Mouse (Mus musculus) R1 (cell line): Measurements from ENCODE around the gene Spata5.
A peak's percentile ranks its signal among the peaks of the same experiment; 100 is the strongest.

Experiments
- DNase-seq: peaks from one replicate; pipeline ENCODE4 v3.0.0-alpha.2; 2018; ENCODE audit warnings: low read depth, low spot score

The Spata5 gene

DNA sequence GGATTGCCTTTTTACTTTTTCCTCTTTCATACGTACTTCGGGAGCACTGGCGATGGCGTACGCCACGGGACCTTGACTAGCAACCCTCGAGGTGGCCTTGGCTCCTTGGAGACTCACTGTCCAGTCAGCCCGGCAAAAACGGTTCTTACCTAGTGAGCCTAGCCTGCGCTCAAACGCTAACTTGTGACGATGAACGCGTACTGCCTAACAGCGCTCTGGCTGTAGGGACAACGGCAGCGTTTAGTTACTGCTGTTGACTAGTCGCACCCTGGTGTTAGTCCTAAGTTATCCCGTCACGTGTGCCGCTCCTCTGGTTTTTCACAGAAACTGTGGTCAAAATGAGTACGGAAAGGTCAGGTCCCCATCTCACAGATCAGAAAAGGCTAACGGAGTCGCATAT lies 945 bp downstream of the Spata5 start:
- peak; percentile 48 for DNase-seq

DNA sequence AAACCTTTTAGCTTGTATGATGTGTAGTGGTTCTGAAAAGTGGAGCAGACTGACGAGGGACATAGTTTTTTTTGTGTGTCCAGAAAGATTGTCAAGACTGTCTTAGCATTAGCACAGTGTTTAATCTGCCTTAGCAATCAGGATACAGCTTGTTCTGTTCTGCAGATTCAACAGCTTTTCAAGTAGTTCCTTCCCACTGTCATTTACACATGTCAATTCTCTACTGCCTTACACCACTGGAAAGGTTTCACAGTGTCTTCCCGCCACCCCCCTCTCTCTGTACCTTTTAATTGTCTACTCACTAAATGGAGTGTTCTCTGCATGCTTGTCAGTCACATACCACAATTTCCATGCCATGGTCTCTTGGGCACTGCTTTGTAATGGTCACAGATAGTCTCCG lies 1.5 kb downstream of the Spata5 start:
- no peak for DNase-seq

GRCm38 (mm10) chr3:37426069-37426468 lies 6.4 kb downstream of the Spata5 start:
- no peak for DNase-seq

GRCm38 (mm10) chr3:37430359-37430758 lies 10.7 kb downstream of the Spata5 start:
- DNase-seq: no peak

DNA sequence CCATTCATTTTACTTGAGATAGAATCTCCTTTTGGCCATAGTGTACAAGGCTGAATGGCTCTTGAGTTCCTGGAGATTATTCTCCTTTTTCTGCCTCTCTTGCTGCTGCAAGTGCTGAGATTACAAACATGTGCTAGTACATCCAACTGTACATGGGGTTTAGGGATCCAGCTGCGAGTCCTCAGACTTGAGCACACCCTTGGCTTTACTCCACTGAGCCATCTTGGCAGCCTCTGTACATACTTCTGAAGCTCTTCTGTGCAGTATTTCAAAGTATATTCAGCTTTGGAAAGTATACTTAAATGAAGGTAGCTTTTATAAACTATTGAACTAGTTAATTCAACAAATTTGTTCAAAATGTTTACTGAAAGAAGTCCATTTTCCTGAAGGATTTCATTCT lies 20.1 kb downstream of the Spata5 start:
- no peak for DNase-seq

- DNase-seq: no peak
These were observed 23.7 kb downstream of the Spata5 start for GRCm38 (mm10) chr3:37443409-37443808.

DNA sequence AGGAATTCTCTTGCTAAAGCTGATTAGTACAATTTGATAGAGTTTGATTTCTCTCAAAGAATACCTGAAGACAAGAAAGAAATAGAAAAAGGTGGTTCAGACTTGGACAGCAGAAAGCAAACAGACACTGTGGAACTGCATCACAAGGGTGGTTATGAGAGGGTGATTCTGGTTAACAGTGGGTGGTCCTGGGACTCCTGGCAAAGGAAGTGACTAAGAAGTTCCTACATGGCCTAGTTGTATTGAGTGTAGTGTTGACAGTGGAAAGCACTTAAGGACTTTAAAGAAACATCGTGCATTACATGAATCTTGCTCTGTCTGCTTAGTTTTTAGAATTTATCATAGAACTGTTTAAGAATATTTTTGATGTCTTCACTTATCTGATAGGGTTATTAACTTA lies 36.3 kb downstream of the Spata5 start:
- DNase-seq: no peak

DNA sequence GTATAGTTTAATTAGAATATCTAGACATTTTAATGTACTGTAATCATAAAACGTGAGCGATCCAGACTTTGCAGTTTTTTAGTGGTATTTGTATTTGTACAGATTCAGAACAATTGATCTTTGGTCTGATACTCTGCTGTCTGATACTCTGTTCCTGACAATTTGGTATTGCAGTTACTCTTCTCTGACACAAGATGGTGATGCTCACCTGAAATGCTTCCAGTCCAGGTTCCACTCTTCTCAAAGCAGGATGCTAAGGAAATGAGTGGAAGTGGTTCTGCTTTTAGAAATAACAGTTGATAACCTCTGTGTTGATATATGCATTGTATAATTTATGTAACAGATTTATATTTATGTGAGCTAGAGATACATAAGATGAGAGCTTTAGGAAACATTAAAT lies 48.5 kb downstream of the Spata5 start:
- DNase-seq: peak; percentile 32

DNA sequence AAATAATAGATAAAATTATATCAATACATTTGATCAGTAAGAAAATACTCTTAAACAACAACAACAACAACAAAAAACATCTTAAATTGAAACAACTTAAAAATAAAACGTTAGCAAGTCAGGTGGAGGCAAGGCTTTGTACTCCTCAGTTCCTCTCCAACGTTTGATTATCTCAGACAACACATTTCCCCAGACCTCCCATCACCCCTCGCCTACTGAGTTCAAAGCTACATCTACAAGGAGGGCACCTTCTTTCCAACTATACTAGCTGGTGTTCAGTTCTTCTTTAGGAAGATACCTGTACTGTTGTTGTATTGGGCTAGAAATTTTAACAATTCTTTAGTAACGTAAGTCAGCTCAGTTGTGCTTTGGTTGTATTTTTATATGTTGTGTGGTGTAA lies 49.7 kb downstream of the Spata5 start:
- DNase-seq: no peak

DNA sequence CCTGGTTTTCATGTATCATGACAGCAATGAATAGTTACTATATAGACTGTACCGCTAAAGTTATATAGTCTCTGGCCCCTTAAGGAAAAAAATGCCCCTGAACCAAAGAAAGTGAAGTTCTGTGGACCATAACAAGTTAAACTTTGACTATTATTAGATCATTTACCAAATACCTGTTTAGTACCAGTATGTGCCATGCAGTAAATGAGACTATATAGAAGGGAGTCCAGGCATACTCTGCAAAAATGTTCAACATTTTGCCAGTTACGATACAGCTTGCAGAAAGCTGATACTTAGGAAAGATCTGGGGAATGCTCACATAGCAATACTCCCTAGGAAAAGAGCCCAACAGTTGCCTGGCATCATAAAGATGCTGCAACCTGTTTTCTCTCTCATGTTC lies 51.2 kb downstream of the Spata5 start:
- DNase-seq: no peak

DNA sequence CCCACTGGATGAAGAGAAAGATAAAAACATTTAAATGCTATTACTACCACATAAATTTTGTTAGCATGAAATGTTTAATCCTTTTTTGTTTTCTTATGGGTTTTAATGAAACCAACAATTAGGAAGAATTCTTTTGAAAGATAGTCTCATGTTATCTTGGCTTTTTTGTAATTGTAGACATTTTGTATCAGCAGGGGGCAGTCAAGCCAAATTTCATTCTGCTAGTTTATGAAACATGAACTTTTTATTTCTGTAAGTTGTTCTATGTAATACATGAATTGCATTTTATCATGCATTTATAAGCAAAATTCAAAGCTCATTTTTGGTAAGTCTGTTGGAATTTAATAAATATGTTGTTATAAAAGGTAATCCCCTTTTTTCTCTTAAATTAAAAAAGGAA lies 52.8 kb downstream of the Spata5 start:
- DNase-seq: no peak

DNA sequence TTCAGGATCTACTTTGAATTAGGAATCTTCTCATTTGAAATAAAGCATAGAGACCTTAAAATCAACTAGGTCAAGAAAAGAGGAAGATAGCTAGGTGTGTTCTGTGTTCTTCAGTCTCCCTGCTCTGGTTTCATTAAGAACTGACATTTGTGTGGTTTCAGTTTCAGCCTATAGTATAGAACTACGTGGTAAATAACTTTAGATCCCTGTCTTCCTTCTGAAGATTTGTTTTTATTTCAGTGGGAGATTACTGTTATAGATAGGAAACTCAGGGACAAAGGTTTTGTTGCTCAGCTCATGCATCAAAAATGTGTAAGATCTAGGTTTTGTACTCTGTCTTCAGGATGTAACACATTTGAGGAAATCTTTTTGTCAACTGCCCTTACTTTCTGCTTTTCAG lies 56.8 kb downstream of the Spata5 start:
- DNase-seq: no peak

- no peak for DNase-seq
These were observed 57.9 kb downstream of the Spata5 start for GRCm38 (mm10) chr3:37477438-37478188.

GRCm38 (mm10) chr3:37479771-37480170 lies 60.1 kb downstream of the Spata5 start:
- DNase-seq: no peak

GRCm38 (mm10) chr3:37481295-37481694 lies 61.6 kb downstream of the Spata5 start:
- peak; percentile 58 for DNase-seq

GRCm38 (mm10) chr3:37482720-37483119 lies 63.0 kb downstream of the Spata5 start:
- no peak for DNase-seq

GRCm38 (mm10) chr3:37483709-37484265 lies 64.1 kb downstream of the Spata5 start:
- DNase-seq: no peak

- DNase-seq: no peak
These were observed 67.9 kb downstream of the Spata5 start for GRCm38 (mm10) chr3:37487639-37488038.

GRCm38 (mm10) chr3:37488173-37488572 lies 68.5 kb downstream of the Spata5 start:
- no peak for DNase-seq

GRCm38 (mm10) chr3:37490025-37490424 lies 70.3 kb downstream of the Spata5 start:
- DNase-seq: no peak

- no peak for DNase-seq
These were observed 81.2 kb downstream of the Spata5 start for GRCm38 (mm10) chr3:37500939-37501338.

GRCm38 (mm10) chr3:37502552-37502951 lies 82.9 kb downstream of the Spata5 start:
- no peak for DNase-seq

GRCm38 (mm10) chr3:37503846-37504245 lies 84.2 kb downstream of the Spata5 start:
- DNase-seq: no peak
